Mouse (Mus musculus): ENCODE measurements around the gene Caprin2.

DNA sequence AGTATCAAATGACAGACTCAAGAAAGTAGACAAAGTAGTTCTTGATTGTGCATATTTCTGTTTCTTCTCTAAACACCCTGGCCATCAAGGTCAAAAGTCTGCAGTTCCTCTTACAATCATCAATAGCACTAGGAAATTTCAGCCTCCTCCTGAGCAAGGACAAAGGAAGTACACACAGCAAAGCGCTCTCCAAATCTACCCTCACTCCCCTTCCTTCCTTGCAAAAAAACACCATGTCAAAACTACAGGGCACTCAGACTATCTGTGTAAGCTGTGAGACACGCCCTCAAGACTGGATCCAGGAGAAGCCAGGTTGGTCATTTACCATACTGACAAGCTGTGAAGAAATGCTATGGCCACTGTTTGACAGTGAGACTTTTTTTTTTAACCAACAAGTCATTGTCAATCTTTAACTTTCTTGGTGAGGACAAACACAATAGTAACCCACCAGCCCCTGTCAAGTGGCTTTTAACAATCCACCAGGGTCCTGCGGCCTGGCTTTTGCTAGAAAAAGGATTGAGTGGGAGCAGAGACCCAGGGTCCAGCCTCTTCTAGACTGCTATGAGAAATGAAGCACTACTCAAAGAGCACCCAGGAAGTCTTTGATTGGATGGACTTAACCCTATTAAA lies 39.0 kb upstream of the Caprin2 start:
- no peak for TF ChIP-seq CTCF (IDR thresholded peaks at IDR 0.05; ENCODE audit: low read depth)
- TF ChIP-seq EP300 (IDR thresholded peaks at IDR 0.05; ENCODE audit: low read depth) = no peak
